Mouse (Mus musculus) embryonic facial prominence, embryonic 13.5 days (tissue): ENCODE results near the gene Sparcl1. TPM values are rescaled to one million over a fixed set of nuclear protein-coding genes. Genes with fewer than 3 reads are reported as not detected.

Experiments used
- ATAC-seq: fragments of 200-750 bp; cut with Nextera tagmentation; 2 replicates; pipeline ENCODE4 v1.8.0; 2017; ENCODE audit warnings: low read depth; ENCODE audit not compliant: insufficient number of reproducible peaks, insufficient read depth, low FRiP score, low TSS enrichment
- H3K27ac ChIP-seq: fragments of 300-500 bp; sonication (generic); 2 replicates; pipeline ENCODE4 v1.5.1; 2015; ENCODE audit warnings: moderate library complexity, mild to moderate bottlenecking, inconsistent platforms
- H3K27me3 ChIP-seq: fragments of 300-500 bp; sonication (generic); 2 replicates; pipeline ENCODE4 v1.6.1; 2015; ENCODE audit warnings: mild to moderate bottlenecking, inconsistent platforms
- H3K36me3 ChIP-seq: fragments of 300-500 bp; sonication (generic); 2 replicates; pipeline ENCODE4 v1.6.1; 2015; ENCODE audit warnings: mild to moderate bottlenecking, inconsistent platforms
- H3K4me1 ChIP-seq: fragments of 300-500 bp; sonication (generic); 2 replicates; pipeline ENCODE4 v1.6.1; 2015; ENCODE audit warnings: inconsistent platforms
- H3K4me2 ChIP-seq: fragments of 300-500 bp; sonication (generic); 2 replicates; pipeline ENCODE4 v1.6.1; 2015; ENCODE audit warnings: moderate library complexity, mild to moderate bottlenecking, inconsistent platforms
- H3K4me3 ChIP-seq: fragments of 300-500 bp; sonication (generic); 2 replicates; pipeline ENCODE4 v1.5.1; 2015; ENCODE audit warnings: mild to moderate bottlenecking, inconsistent platforms
- H3K9ac ChIP-seq: fragments of 300-500 bp; sonication (generic); 2 replicates; pipeline ENCODE4 v1.6.1; 2015; ENCODE audit warnings: mild to moderate bottlenecking, inconsistent platforms
- H3K9me3 ChIP-seq: fragments of 300-500 bp; sonication (generic); 2 replicates; pipeline ENCODE4 v1.6.1; 2016; ENCODE audit warnings: inconsistent platforms
- WGBS: fragments of 180-500 bp; shearing (Covaris S2); methylation state at CpG from one replicate; pipeline ENCODE4 v1.1.7; 2015; ENCODE audit warnings: mixed read lengths; 5-methylcytosine and 5-hydroxymethylcytosine counted together
- polyA plus RNA-seq: library from polyadenylated mRNA; unstranded; fragments of >200 nt; fragmentation: Nextera tagmentation; extraction: Ambion mirVana; gene quantifications from 2 replicates; pipeline ENCODE4 v1.2.1, GENCODE M21; 2015

Gene Sparcl1
- 46.6 and 53.7 TPM in 2 replicates for polyA plus RNA-seq

GRCm38 (mm10) chr5:104113491-104114172, at the start of gene Sparcl1:
TSS of gene Sparcl1 (minus strand) at chr5:104113733.
- H3K4me1 ChIP-seq = peaks cover 53% of the 10 kb centered on the region
- WGBS = 24% methylated on average over 15 of the region's 15 CpGs
- H3K4me3 ChIP-seq = peak within 1 kb of the TSS; percentile 20
- no peaks in the 10 kb centered on the region for H3K9me3 ChIP-seq
- no peaks in the 10 kb centered on the region for H3K36me3 ChIP-seq
- no peak for ATAC-seq
- no peaks in the 10 kb centered on the region for H3K27me3 ChIP-seq
- H3K9ac ChIP-seq = peak within 1 kb of the TSS; percentile 53
- H3K27ac ChIP-seq = peak within 1 kb of the TSS; percentile 74
- H3K4me2 ChIP-seq = peak within 1 kb of the TSS; percentile 38

DNA sequence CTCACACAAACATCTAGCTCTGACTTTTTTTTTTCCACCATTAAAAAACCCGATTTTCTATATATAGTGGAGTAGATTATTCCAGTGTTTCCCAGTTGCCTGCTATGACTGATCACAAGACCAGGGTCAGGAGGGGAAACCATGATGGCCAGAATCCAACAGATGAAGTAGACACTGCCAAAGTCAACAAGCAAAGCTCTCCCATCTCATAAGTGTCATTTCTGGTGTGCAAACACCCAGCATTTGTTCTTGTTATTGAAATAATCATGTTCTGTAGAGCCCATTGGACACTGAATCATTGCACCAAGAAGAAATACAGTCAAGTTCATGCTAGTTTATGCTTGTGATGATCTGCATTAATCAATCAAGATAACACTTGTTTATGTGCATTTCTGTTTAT, 47.9 kb upstream of the Sparcl1 start:
- no peak overlapping the region for H3K9ac ChIP-seq
- H3K4me3 ChIP-seq = no peak overlapping the region
- H3K27me3 ChIP-seq = no peaks in the 10 kb centered on the region
- no peak for ATAC-seq
- 62% methylated on average over 1 of the region's 1 CpGs for WGBS
- peaks cover 13% of the 10 kb centered on the region for H3K4me1 ChIP-seq
- H3K27ac ChIP-seq = no peak overlapping the region
- H3K9me3 ChIP-seq = no peaks in the 10 kb centered on the region
- no peaks in the 10 kb centered on the region for H3K36me3 ChIP-seq
- H3K4me2 ChIP-seq = no peak overlapping the region

- 66% methylated on average over 3 of the region's 3 CpGs for WGBS
- Histone ChIP-seq H3K36me3 (no peaks in the 10 kb centered on the region), H3K27ac (no peak overlapping the region), H3K27me3 (no peaks in the 10 kb centered on the region), H3K4me1 (peaks cover 13% of the 10 kb centered on the region), H3K9ac (no peak overlapping the region), H3K4me2 (no peak overlapping the region), H3K9me3 (no peaks in the 10 kb centered on the region), H3K4me3 (no peak overlapping the region)
- ATAC-seq = no peak
These were observed 47.0 kb upstream of the Sparcl1 start for GRCm38 (mm10) chr5:104160581-104160980.

DNA sequence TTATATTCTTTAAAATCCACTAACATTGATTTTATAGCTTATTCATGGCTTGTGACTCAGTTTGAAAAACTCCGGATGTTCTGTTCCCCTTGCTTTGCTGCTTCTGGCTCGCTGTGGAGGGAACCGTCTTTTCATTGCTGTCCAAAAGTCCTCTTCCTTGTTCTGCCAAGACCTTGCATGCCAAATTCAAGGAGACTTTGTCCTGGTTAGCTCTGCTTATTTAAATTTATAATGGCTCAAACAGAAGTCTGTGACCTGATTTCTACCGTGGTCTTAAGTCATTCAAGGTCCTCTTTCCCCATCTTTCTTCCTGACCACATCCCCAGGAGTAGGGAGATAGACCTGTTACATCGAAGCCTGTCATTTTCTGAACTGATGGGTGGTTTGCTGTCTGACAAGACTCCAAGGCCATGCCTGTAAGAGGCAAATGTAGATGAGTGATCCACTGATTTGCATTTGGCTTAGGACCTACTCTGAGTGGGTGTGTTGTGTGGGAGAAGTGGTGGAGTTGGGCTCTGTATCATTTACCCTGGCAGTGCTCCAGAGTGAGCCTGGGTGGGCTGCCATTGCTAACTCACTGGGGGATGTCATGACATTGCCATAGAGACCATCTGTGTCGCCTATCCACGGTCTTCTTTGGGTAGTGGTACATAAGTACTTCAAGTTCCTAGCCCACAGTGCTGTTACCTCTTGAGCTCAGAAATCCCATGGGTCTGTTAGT, 45.0 kb upstream of the Sparcl1 start:
- no peak overlapping the region for H3K4me3 ChIP-seq
- H3K36me3 ChIP-seq = no peaks in the 10 kb centered on the region
- 0 out of 2 replicates have a peak, but pooled peaks cover 3% of the 10 kb centered on the region for H3K4me1 ChIP-seq
- WGBS = 77% methylated on average over 7 of the region's 7 CpGs
- H3K9me3 ChIP-seq = no peaks in the 10 kb centered on the region
- H3K4me2 ChIP-seq = no peak overlapping the region
- H3K9ac ChIP-seq = no peak overlapping the region
- ATAC-seq = no peak
- no peaks in the 10 kb centered on the region for H3K27me3 ChIP-seq
- H3K27ac ChIP-seq = no peak overlapping the region

- 83% methylated on average over 7 of the region's 7 CpGs for WGBS
- Histone ChIP-seq H3K27ac (no peak overlapping the region), H3K9ac (no peak overlapping the region), H3K4me3 (no peak overlapping the region), H3K9me3 (no peaks in the 10 kb centered on the region), H3K27me3 (no peaks in the 10 kb centered on the region), H3K4me1 (0 out of 2 replicates have a peak, but pooled peaks cover 3% of the 10 kb centered on the region), H3K36me3 (no peaks in the 10 kb centered on the region), H3K4me2 (no peak overlapping the region)
- no peak; the same call in 1 of the 2 replicates for ATAC-seq
These were observed 44.2 kb upstream of the Sparcl1 start for GRCm38 (mm10) chr5:104157701-104158100.

DNA sequence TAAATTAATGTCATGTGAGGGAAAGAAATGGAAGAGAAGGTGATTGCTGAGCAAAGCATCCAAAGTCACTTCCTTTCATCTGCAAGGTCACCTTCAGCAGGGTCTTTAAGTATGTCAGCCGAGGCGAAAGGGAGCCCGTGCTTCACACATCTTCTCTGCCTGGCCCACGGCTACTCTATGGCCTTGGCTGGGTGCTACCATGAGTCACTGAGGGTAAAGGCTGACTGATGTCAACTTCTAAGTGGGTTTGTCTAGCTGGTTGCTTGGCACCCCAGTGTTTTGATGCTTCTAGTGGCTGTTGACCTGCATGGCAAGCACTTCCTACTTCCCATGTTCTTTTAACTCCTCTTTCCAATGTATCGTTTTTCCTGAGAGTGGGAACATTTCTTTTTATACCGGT, 36.7 kb upstream of the Sparcl1 start:
- Histone ChIP-seq H3K9ac (no peak overlapping the region), H3K4me3 (no peak overlapping the region), H3K27me3 (no peaks in the 10 kb centered on the region), H3K4me2 (no peak overlapping the region), H3K4me1 (no peaks in the 10 kb centered on the region), H3K27ac (no peak overlapping the region), H3K36me3 (no peaks in the 10 kb centered on the region), H3K9me3 (no peaks in the 10 kb centered on the region)
- WGBS = 91% methylated on average over 6 of the region's 6 CpGs
- no peak for ATAC-seq

DNA sequence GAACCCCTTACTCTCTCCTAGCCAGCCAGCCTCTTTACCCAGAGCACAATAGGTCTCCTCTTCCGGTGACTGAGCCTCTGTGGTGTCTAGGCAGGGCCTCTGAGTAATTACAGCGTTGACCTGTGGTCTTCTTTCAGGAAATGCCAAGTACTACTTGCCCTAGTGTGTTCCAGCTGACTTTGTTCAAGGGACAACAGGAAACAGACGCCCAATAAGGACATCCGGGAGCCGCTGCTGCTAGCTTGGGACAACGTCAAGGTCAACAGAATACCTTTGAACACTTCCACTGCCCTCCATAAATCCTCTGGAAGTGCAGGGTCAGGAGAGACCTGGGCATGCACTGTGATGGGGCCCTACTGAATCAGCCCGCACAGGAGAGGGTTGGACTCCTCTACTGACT, 35.8 kb upstream of the Sparcl1 start:
- no peaks in the 10 kb centered on the region for H3K27me3 ChIP-seq
- H3K4me3 ChIP-seq = no peak overlapping the region
- no peak overlapping the region for H3K27ac ChIP-seq
- WGBS = 39% methylated on average over 7 of the region's 7 CpGs
- no peaks in the 10 kb centered on the region for H3K4me1 ChIP-seq
- no peak for ATAC-seq
- H3K9ac ChIP-seq = no peak overlapping the region
- H3K4me2 ChIP-seq = no peak overlapping the region
- H3K9me3 ChIP-seq = no peaks in the 10 kb centered on the region
- H3K36me3 ChIP-seq = no peaks in the 10 kb centered on the region

DNA sequence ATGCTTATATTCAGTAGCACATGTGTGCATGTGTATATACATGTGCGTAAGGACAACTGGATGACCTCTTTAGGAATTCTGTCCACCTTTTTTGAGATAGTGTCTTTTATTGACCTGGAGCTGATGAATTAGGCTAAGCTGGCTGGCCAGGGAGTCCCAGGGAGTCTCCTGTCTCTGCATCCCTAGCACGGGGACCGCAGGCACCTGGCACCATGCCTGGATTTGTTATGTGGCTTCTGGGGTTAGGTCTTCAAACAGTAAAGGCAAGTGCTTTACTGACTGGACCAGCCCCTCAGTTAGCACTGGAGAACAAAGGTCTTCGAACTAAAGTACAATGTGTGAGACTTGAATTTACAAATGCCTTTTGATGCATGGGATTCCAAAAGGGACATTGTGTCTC, 30.5 kb upstream of the Sparcl1 start:
- Histone ChIP-seq H3K27ac (no peak overlapping the region), H3K4me2 (no peak overlapping the region), H3K4me3 (no peak overlapping the region), H3K9me3 (no peaks in the 10 kb centered on the region), H3K27me3 (no peaks in the 10 kb centered on the region), H3K36me3 (no peaks in the 10 kb centered on the region), H3K4me1 (no peaks in the 10 kb centered on the region), H3K9ac (no peak overlapping the region)
- WGBS = 86% methylated on average over 4 of the region's 4 CpGs
- ATAC-seq = no peak

- WGBS = 79% methylated on average over 2 of the region's 2 CpGs
- Histone ChIP-seq H3K4me2 (no peak overlapping the region), H3K36me3 (no peaks in the 10 kb centered on the region), H3K4me3 (no peak overlapping the region), H3K27me3 (no peaks in the 10 kb centered on the region), H3K9ac (no peak overlapping the region), H3K27ac (no peak overlapping the region), H3K4me1 (no peaks in the 10 kb centered on the region; the same call in 1 of the 2 replicates), H3K9me3 (no peaks in the 10 kb centered on the region)
- no peak for ATAC-seq
These were observed 27.5 kb upstream of the Sparcl1 start for GRCm38 (mm10) chr5:104141067-104141466.

GRCm38 (mm10) chr5:104137920-104138541, 24.5 kb upstream of the Sparcl1 start:
- H3K36me3 ChIP-seq = no peaks in the 10 kb centered on the region
- no peaks in the 10 kb centered on the region for H3K9me3 ChIP-seq
- ATAC-seq = no peak
- no peak overlapping the region for H3K4me2 ChIP-seq
- no peaks in the 10 kb centered on the region; the same call in 1 of the 2 replicates for H3K4me1 ChIP-seq
- no peak overlapping the region for H3K4me3 ChIP-seq
- H3K27ac ChIP-seq = no peak overlapping the region
- H3K9ac ChIP-seq = no peak overlapping the region
- WGBS = 78% methylated on average over 10 of the region's 10 CpGs
- no peaks in the 10 kb centered on the region for H3K27me3 ChIP-seq

DNA sequence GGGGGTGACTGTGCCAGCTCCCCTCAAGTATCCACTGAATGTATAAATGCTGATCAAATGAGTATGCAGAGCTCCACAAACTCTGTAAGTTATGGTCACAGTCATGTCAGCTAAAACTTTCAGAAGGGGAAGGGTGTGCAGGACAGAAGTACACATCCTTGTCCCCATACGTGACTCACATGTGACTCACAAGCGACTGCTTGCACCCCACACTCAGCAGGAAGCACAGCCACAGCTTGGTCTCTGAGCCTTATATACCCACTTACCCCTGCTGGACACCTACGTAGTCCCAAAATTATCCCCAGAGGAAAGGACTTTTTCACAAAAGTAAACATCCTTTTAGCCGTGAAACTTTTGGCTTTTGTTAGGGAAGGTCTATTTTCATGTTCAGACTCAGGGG, 20.2 kb upstream of the Sparcl1 start:
- no peak overlapping the region for H3K27ac ChIP-seq
- H3K27me3 ChIP-seq = no peaks in the 10 kb centered on the region
- no peak overlapping the region for H3K4me3 ChIP-seq
- H3K4me1 ChIP-seq = peaks cover 3% of the 10 kb centered on the region
- H3K9ac ChIP-seq = no peak overlapping the region
- no peaks in the 10 kb centered on the region for H3K36me3 ChIP-seq
- WGBS = 57% methylated on average over 4 of the region's 4 CpGs
- no peak overlapping the region for H3K4me2 ChIP-seq
- ATAC-seq = no peak
- no peaks in the 10 kb centered on the region for H3K9me3 ChIP-seq

DNA sequence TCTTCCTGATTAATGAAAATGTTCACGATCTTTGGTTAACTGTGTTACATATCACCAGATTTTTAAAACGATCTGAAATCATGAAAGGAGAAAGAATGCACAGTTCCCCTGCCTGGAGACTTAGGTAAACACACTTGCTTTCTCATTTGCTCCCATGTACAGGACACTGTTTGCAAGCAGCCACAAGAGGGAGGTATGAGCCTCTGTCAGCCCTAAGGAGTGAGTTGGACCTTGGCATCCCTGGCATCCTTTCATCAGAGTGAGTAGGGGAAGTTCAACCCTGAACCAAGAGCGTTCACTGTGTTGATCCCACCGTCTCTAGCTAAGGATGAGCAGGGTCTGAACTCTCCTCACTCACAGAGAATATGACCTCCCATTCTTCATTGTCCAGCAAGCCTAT, 18.0 kb upstream of the Sparcl1 start:
- Histone ChIP-seq H3K4me2 (no peak overlapping the region), H3K4me1 (peaks cover 9% of the 10 kb centered on the region), H3K36me3 (no peaks in the 10 kb centered on the region), H3K27me3 (no peaks in the 10 kb centered on the region), H3K9ac (no peak overlapping the region), H3K27ac (no peak overlapping the region), H3K4me3 (no peak overlapping the region), H3K9me3 (no peaks in the 10 kb centered on the region)
- WGBS = 65% methylated on average over 4 of the region's 4 CpGs
- no peak for ATAC-seq
